Mouse (Mus musculus) liver, embryonic 16.5 days (tissue): Measurements from ENCODE around the gene Coro1c. TPM values are rescaled to one million over a fixed set of nuclear protein-coding genes. Genes with fewer than 3 reads are reported as not detected.

Experiments used
- ATAC-seq: fragments of 200-750 bp; cut with Nextera tagmentation; 2 replicates; pipeline ENCODE4 v1.8.0; 2017; ENCODE audit warnings: low read depth, mild to moderate bottlenecking, moderate number of reproducible peaks, moderate library complexity
- H3K27ac ChIP-seq: fragments of 300-500 bp; sonication (generic); 2 replicates; pipeline ENCODE4 v1.5.1; 2014; ENCODE audit warnings: mild to moderate bottlenecking, low read length
- H3K27me3 ChIP-seq: fragments of 300-500 bp; sonication (generic); 2 replicates; pipeline ENCODE4 v1.6.1; 2014; ENCODE audit warnings: low read depth, low read length, mixed read lengths; ENCODE audit not compliant: control insufficient read depth, insufficient read depth
- H3K36me3 ChIP-seq: fragments of 300-500 bp; sonication (generic); 2 replicates; pipeline ENCODE4 v1.6.1; 2014; ENCODE audit warnings: mild to moderate bottlenecking; ENCODE audit not compliant: control insufficient read depth, insufficient read depth
- H3K4me1 ChIP-seq: fragments of 300-500 bp; sonication (generic); 2 replicates; pipeline ENCODE4 v1.6.1; 2014; ENCODE audit warnings: low read depth, low read length, mixed read lengths; ENCODE audit not compliant: control insufficient read depth
- H3K4me2 ChIP-seq: fragments of 300-500 bp; sonication (generic); 2 replicates; pipeline ENCODE4 v1.6.1; 2014; ENCODE audit warnings: low read depth, low read length, mixed read lengths
- H3K4me3 ChIP-seq: fragments of 300-500 bp; sonication (generic); 2 replicates; pipeline ENCODE4 v1.5.1; 2014; ENCODE audit warnings: low read depth, mild to moderate bottlenecking, low read length
- H3K9ac ChIP-seq: fragments of 300-500 bp; sonication (generic); 2 replicates; pipeline ENCODE4 v1.6.1; 2014; ENCODE audit warnings: low read depth, low read length
- H3K9me3 ChIP-seq: fragments of 300-500 bp; sonication (generic); replicated peaks from 2 replicates; pipeline ENCODE4 v1.6.1; 2016; ENCODE audit warnings: low read length; ENCODE audit not compliant: control insufficient read depth
- WGBS: fragments of 180-500 bp; shearing (Covaris S2); extraction: QIAGEN DNeasy Blood & Tissue Kit; methylation state at CpG from one replicate; pipeline ENCODE4 v1.1.7; 2014; ENCODE audit not compliant: insufficient replicate concordance; 5-methylcytosine and 5-hydroxymethylcytosine counted together
- polyA plus RNA-seq: library from polyadenylated mRNA; unstranded; fragments of >200 nt; fragmentation: Nextera tagmentation; extraction: Ambion mirVana; gene quantifications from 2 replicates; pipeline ENCODE4 v1.2.1, GENCODE M21; 2015

Gene Coro1c
- polyA plus RNA-seq, 1 experiment from 2014 or later, result 40.8 TPM

DNA sequence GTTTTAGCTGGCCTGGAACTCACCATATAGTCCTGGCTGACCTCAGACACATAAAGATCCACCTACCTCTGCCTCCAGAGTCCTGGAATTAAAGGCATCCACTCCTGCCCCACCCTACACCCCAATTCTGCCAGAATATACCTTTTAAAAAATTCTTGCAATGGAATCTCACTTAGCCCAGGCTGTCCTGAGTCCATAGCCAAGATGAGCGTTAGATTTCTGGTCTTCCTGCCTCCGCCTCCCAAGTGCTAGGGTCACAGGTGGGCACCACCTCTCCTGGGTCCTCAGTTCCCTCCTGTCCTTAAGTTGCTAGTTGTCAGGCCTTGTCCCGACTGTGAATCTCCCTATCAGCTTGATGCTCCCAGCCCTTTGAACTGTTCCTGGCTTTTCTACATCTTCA is 23.8 kb upstream of the Coro1c start:
- no peaks in the 10 kb centered on the region for H3K36me3 ChIP-seq
- H3K9ac ChIP-seq, result no peak overlapping the region
- 64% methylated on average over 3 of the region's 3 CpGs for WGBS
- no peak overlapping the region for H3K4me2 ChIP-seq
- peaks cover 8% of the 10 kb centered on the region for H3K4me1 ChIP-seq
- no peak overlapping the region for H3K4me3 ChIP-seq
- no peak for ATAC-seq
- no peaks in the 10 kb centered on the region for H3K27me3 ChIP-seq
- H3K27ac ChIP-seq, result no peak overlapping the region
- no peaks in the 10 kb centered on the region for H3K9me3 ChIP-seq

DNA sequence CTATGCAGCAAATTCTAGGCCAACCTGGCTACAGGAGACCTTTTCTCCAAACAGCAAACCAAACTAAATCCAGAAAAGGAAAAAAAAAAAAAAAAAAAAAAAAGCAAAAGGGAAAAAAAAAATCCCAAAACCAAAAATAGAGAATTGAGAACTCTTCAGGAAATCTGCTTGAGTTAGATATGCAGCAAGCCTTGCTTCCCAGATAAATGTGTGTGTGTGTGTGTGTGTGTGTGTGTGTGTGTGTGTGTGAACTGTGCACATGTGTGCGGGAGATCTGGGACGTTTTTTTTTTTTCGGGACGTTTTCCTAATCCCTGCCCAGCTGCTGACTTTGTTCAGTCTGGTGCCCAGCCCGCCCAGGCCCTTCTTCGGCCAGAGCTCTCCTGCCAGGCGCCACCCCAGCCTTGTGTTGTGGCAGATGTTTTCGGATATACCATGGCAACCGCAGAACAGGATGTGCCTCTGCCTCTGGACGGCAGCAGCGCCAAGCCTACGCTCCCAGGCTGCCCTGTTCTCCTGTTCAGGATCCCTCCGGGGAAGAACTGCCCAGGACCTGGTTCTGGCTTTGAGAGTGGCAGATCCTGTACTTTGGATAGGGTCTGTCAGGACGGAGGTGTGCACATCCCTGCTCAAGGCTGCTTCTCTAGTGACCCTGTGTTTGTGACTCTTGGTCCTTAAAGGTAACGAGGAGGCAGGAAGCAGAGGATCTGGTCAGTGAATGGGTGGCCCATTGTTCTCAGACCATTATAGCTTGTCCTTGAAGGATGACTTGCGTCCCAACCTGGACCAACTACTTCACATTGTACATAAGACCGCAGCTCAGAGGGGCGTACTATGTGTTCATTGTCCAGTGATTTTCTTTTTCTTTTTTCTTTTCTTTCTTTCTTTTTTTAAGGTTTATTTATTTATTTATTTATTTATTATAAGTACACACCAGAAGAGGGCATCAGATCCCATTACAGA is 22.4 kb upstream of the Coro1c start:
- Histone ChIP-seq H3K27me3 (no peaks in the 10 kb centered on the region), H3K27ac (peak overlapping the region; percentile 53; the same call in 1 of the 2 replicates), H3K9me3 (no peaks in the 10 kb centered on the region), H3K4me3 (no peak overlapping the region), H3K36me3 (no peaks in the 10 kb centered on the region), H3K9ac (0 out of 2 replicates have a peak overlapping the region, but pooled peaks have one; percentile 5), H3K4me1 (peaks cover 8% of the 10 kb centered on the region), H3K4me2 (peak overlapping the region; percentile 17; the same call in 1 of the 2 replicates)
- 20% methylated on average over 18 of the region's 18 CpGs for WGBS
- ATAC-seq, result peak; percentile 43

DNA sequence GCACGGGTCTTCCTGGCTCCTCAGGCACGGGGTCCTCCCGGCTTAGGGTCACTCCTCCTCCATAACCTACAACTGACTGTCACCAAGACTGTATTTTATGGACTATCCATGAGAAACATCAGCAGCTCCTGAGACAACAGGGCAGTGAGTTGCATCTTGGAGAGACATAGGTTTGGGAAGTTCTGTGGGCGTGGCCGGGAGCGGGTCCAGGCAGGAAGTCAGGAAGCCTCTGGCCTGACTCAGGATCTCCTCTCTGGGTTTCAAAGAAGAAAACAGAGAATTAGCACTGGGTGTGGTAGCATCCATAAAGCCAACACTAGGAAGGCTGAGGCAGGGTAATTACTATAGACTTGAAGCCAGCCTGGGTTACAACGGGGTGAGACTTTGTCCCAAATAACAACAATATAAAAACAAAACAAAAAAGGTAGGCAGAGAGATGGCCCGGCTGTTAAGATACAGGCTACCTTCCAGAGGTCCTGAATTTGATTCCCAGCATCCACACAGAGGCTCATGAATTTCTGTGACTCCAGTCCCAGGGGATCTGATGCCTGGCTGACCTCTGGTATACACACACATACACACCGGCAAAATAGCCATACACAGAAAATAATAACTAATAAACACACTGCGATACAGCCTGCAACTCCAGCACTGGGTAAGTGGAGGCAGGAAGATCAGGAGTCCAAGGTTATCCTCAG is 21.5 kb upstream of the Coro1c start:
- Histone ChIP-seq H3K4me1 (peaks cover 8% of the 10 kb centered on the region), H3K9me3 (no peaks in the 10 kb centered on the region), H3K4me2 (no peak overlapping the region), H3K9ac (no peak overlapping the region), H3K27me3 (no peaks in the 10 kb centered on the region), H3K27ac (peak overlapping the region; percentile 41; the same call in 1 of the 2 replicates), H3K4me3 (no peak overlapping the region), H3K36me3 (no peaks in the 10 kb centered on the region)
- WGBS, result 35% methylated on average over 10 of the region's 10 CpGs
- ATAC-seq, result no peak

DNA sequence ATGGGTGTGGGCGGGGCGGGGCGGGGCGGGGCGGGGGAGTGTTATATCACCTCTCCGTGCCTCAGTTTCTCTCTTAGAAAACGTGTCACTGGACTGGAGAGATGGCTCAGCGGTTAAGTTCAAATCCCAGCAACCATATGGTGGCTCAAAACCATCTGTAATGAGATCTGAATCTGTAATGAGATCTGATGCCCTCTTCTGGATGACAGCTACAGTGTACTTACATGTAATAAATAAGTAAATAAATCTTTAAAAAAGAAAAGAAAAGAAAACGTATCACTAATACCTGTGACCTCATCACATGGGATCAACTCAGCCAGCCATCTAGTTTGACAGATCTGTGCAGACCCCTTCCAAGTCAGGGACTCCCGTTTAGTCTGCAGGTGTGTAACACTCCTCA is 21.0 kb upstream of the Coro1c start:
- H3K36me3 ChIP-seq, result no peaks in the 10 kb centered on the region
- no peak overlapping the region for H3K9ac ChIP-seq
- H3K27ac ChIP-seq, result no peak overlapping the region
- no peaks in the 10 kb centered on the region for H3K9me3 ChIP-seq
- 43% methylated on average over 10 of the region's 10 CpGs for WGBS
- no peak for ATAC-seq
- H3K4me3 ChIP-seq, result no peak overlapping the region
- H3K4me2 ChIP-seq, result no peak overlapping the region
- no peaks in the 10 kb centered on the region for H3K27me3 ChIP-seq
- peaks cover 5% of the 10 kb centered on the region for H3K4me1 ChIP-seq

DNA sequence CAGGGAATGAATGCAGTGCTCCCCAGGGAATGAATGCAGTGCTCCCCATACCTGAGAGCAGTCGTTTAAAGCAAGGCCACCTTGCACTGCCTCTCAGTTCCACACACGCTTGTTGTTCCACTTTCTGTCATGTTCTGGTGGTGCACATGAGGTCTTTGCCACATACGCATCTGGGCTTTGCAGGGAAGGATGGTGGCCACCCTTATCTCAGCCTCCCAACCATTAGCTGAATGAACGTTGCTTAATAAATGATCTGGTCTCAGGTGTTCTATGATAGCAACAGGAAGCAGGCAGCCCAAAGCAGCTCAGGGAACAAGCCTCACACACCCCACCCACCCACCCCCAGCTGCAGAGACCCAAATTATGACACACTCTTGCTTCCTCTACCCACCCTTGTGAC is 16.1 kb upstream of the Coro1c start:
- Histone ChIP-seq H3K4me1 (no peaks in the 10 kb centered on the region; the same call in 1 of the 2 replicates), H3K36me3 (no peaks in the 10 kb centered on the region), H3K9me3 (no peaks in the 10 kb centered on the region), H3K27ac (no peak overlapping the region), H3K4me2 (no peak overlapping the region), H3K27me3 (no peaks in the 10 kb centered on the region), H3K4me3 (no peak overlapping the region), H3K9ac (no peak overlapping the region)
- 0 out of 2 replicates have a peak, but pooled peaks have one; percentile 19 for ATAC-seq
- 24% methylated on average over 4 of the region's 4 CpGs for WGBS

DNA sequence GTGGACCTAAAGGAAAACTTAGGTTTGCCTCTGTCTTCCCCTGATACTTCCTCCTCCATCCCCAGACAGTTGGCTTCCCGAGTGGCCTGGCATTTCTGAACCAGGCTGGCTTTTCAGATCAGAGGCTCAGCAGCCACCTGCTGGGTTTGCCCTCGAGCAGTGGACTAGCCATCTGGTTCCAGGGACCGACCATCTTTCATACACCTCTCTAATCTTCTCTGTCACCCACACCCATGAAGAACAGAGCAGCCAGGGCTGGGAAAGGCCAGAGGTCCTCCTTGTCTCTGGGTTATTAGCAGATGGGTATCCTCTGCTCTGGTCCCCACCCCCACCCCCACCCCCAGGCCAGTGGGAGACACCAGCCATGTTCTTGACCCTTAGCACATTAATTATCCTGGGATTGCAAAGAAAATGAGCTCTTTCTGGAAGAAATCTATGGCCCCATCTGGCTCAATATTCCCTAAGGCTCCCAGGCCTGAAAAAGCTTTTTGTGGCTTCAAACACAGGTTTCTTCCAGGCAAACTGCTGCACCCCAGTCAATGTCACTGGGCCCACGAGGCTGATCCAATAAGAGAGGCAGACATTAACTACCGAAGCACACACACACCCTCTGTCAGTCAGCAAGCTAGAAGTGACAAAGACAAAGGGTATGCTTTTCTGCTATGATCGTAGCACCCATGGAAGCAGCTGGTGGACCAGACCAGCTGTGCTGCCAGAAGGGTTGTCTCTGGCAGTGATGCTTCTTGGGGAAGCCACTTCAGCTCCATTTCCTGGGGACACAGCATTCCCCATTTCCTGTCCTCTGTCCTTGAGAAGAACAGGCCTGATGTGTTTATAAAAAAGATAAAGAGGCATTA is 13.0 kb upstream of the Coro1c start:
- Histone ChIP-seq H3K27me3 (no peaks in the 10 kb centered on the region), H3K36me3 (no peaks in the 10 kb centered on the region), H3K4me1 (no peaks in the 10 kb centered on the region; the same call in 1 of the 2 replicates), H3K9me3 (no peaks in the 10 kb centered on the region), H3K9ac (no peak overlapping the region), H3K4me3 (no peak overlapping the region), H3K27ac (no peak overlapping the region), H3K4me2 (no peak overlapping the region)
- no peak for ATAC-seq
- 56% methylated on average over 6 of the region's 6 CpGs for WGBS

DNA sequence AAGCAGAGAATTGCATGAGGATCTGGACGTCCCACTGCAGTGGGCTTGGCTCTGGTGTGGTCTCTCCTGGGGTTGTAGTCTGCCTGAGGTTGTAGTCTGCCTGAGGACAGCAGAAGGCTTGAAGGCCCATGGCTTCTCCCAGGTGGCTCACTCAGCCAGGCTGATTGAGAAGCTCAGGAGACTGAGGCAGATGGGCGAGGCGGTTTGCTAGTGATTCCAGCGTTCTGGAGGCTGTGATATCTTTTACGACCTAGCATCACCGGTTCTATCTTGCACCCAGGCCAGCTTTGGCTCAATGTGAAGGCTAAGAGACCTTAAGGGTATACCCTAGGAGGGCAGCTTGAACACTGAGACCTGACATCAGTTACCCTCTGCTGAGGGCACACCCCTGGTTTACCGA is 10.5 kb upstream of the Coro1c start:
- Histone ChIP-seq H3K9ac (no peak overlapping the region), H3K4me3 (no peak overlapping the region), H3K27me3 (no peaks in the 10 kb centered on the region), H3K36me3 (no peaks in the 10 kb centered on the region), H3K4me1 (no peaks in the 10 kb centered on the region), H3K9me3 (no peaks in the 10 kb centered on the region), H3K4me2 (no peak overlapping the region), H3K27ac (no peak overlapping the region)
- 42% methylated on average over 7 of the region's 7 CpGs for WGBS
- ATAC-seq, result 0 out of 2 replicates have a peak, but pooled peaks have one; percentile 16

DNA sequence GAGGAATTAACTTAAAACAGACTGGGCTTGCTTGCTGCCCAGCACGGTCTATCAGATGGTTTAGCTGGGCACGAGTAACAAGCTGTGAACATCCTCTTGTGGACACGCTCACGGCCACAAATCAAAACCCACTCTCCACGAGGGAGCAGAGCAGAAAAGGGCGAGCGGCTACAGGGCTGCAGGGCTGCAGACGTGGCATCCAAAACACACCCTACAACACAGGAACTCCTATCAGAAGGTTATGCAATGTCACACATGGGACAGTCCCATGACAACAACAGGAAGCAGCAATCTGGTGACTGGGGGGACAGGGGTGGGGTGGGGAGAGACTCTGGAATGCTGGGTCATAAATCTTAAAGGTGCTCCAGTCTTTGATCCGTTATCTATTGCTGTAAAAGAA is 10.1 kb upstream of the Coro1c start:
- H3K4me1 ChIP-seq, result no peaks in the 10 kb centered on the region
- no peak overlapping the region for H3K27ac ChIP-seq
- peak; percentile 70 for ATAC-seq
- H3K9me3 ChIP-seq, result no peaks in the 10 kb centered on the region
- no peak overlapping the region for H3K4me3 ChIP-seq
- no peaks in the 10 kb centered on the region for H3K27me3 ChIP-seq
- H3K4me2 ChIP-seq, result no peak overlapping the region
- H3K36me3 ChIP-seq, result no peaks in the 10 kb centered on the region
- WGBS, result 16% methylated on average over 9 of the region's 9 CpGs
- no peak overlapping the region for H3K9ac ChIP-seq
